Mouse (Mus musculus): ENCODE measurements around the gene Tepsin. TPM values are rescaled to one million over a fixed set of nuclear protein-coding genes. Genes with fewer than 3 reads are reported as not detected.

Gene Tepsin
- polyA plus RNA-seq, 1 experiment from 2014 or later: 21.7 TPM

DNA sequence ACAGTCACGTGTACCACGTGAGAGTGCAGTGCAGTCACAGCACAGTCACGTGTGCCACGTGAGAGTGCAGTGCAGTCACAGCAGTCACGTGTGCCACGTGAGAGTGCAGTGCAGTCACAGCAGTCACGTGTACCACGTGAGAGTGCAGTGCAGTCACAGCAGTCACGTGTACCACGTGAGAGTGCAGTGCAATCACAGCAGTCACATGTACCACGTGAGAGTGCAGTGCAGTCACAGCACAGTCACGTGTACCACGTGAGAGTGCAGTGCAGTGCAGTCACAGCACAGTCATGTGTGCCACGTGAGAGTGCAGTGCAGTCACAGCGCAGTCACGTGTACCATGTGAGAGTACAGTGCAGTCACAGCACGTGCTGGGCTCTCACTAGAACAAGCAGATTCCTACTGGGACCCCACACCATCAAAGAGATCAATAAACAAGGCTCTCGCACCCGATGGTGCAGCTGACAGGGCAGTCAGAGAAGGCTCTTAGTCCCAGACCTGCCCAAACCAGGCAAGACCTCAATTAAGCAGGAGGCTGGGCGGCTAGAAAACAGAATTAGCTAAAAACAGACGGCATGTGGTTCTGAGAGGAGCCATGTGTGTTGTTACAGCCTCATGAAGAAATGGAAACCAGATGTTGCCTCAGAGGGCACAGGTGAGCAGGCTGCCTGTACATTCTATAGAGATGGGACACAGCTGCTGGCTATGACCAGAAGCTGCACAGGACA lies 16.1 kb upstream of the Tepsin start:
- no peaks in the 10 kb centered on the region for H3K27me3 ChIP-seq (replicated peaks; ENCODE audit: control insufficient read depth, insufficient read depth, low read length)
- H3K9ac ChIP-seq (replicated peaks; ENCODE audit: low read depth, low read length): no peak overlapping the region
- 95% methylated on average over 21 of the region's 21 CpGs for WGBS
- no peak for ATAC-seq
- no peaks in the 10 kb centered on the region for H3K9me3 ChIP-seq (ENCODE audit: control insufficient read depth, low read length)
- 0 out of 2 replicates have a peak, but pooled peaks cover 3% of the 10 kb centered on the region for H3K4me1 ChIP-seq (replicated peaks; ENCODE audit: control insufficient read depth, insufficient read depth, low read length)
- H3K4me3 ChIP-seq (replicated peaks; ENCODE audit: low read length): no peak overlapping the region
- no peak overlapping the region for H3K4me2 ChIP-seq (ENCODE audit: low read length)
- no peak overlapping the region for H3K27ac ChIP-seq (ENCODE audit: low read length)
- H3K36me3 ChIP-seq (ENCODE audit: control insufficient read depth, insufficient read depth): no peaks in the 10 kb centered on the region

- no peaks in the 10 kb centered on the region; the same call in 1 of the 2 replicates for H3K36me3 ChIP-seq (ENCODE audit: control insufficient read depth, insufficient read depth)
Observed at GRCm38 (mm10) chr11:120112136-120112535, 13.6 kb upstream of the Tepsin start.

DNA sequence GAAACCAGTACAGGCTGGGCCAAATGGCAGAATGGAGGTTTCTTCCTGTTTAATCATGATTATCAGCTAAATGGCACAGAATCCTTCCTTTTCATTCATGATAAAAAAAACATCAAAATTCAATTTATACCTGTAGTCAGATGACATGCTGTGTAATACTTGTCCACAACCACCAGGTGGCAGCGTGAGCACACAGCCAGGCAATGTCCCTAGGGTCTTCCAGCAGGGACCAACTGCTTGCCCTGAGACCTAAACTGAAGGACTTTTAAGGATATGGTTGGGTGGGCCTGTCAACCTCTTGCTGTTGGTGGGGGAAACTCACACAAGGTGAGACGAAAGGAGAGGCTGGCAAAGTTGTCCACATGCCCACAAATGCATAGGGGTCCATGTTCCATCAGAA lies 12.5 kb upstream of the Tepsin start:
- no peaks in the 10 kb centered on the region for H3K9me3 ChIP-seq (ENCODE audit: control insufficient read depth, low read length)
- H3K27me3 ChIP-seq (replicated peaks; ENCODE audit: control insufficient read depth, insufficient read depth, low read length): no peaks in the 10 kb centered on the region
- ATAC-seq: no peak; the same call in 1 of the 2 replicates
- H3K4me2 ChIP-seq (ENCODE audit: low read length): no peak overlapping the region
- H3K27ac ChIP-seq (ENCODE audit: low read length): no peak overlapping the region
- no peak overlapping the region for H3K4me3 ChIP-seq (replicated peaks; ENCODE audit: low read length)
- no peak overlapping the region for H3K9ac ChIP-seq (replicated peaks; ENCODE audit: low read depth, low read length)
- 0 out of 2 replicates have a peak, but pooled peaks cover 3% of the 10 kb centered on the region for H3K4me1 ChIP-seq (replicated peaks; ENCODE audit: control insufficient read depth, insufficient read depth, low read length)
- WGBS: 5% methylated on average over 2 of the region's 2 CpGs
- H3K36me3 ChIP-seq (ENCODE audit: control insufficient read depth, insufficient read depth): no peaks in the 10 kb centered on the region; the same call in 1 of the 2 replicates

More at GRCm38 (mm10) chr11:120112136-120112535, 13.6 kb upstream of the Tepsin start:
- 0 out of 2 replicates have a peak, but pooled peaks cover 3% of the 10 kb centered on the region for H3K4me1 ChIP-seq (replicated peaks; ENCODE audit: control insufficient read depth, insufficient read depth, low read length)
- H3K4me3 ChIP-seq (replicated peaks; ENCODE audit: low read length): no peak overlapping the region
- no peak overlapping the region for H3K4me2 ChIP-seq (ENCODE audit: low read length)
- H3K9me3 ChIP-seq (ENCODE audit: control insufficient read depth, low read length): no peaks in the 10 kb centered on the region
- H3K27ac ChIP-seq (ENCODE audit: low read length): no peak overlapping the region
- H3K27me3 ChIP-seq (replicated peaks; ENCODE audit: control insufficient read depth, insufficient read depth, low read length): no peaks in the 10 kb centered on the region
- ATAC-seq: no peak
- no peak overlapping the region for H3K9ac ChIP-seq (replicated peaks; ENCODE audit: low read depth, low read length)
- WGBS: 94% methylated on average over 4 of the region's 4 CpGs

DNA sequence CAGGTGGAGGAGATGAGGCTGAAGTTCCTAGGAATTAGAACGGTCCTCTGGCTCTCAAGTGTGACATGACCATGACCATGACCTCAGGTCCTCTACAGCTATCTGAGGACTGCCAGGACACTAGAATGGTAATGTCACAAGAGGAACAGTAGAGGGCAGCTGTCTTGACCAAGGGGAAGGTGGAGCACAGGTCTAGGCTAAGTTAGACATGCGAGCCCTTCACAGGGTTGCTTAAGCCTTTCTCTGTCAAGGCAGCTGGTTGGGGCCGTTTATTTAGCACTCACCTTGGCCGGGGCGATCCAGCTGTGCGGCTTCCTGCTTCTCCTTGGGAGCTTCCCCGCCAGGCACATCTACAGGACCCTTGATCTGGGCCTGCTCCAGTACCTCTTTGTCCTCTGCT lies 12.0 kb upstream of the Tepsin start:
- Histone ChIP-seq H3K4me1 (replicated peaks; ENCODE audit: control insufficient read depth, insufficient read depth, low read length) (0 out of 2 replicates have a peak, but pooled peaks cover 3% of the 10 kb centered on the region), H3K4me2 (ENCODE audit: low read length) (no peak overlapping the region), H3K9ac (replicated peaks; ENCODE audit: low read depth, low read length) (no peak overlapping the region), H3K4me3 (replicated peaks; ENCODE audit: low read length) (no peak overlapping the region), H3K9me3 (ENCODE audit: control insufficient read depth, low read length) (no peaks in the 10 kb centered on the region), H3K36me3 (ENCODE audit: control insufficient read depth, insufficient read depth) (no peaks in the 10 kb centered on the region; the same call in 1 of the 2 replicates), H3K27ac (ENCODE audit: low read length) (no peak overlapping the region), H3K27me3 (replicated peaks; ENCODE audit: control insufficient read depth, insufficient read depth, low read length) (no peaks in the 10 kb centered on the region)
- 75% methylated on average over 7 of the region's 7 CpGs for WGBS
- ATAC-seq: no peak

GRCm38 (mm10) chr11:120109558-120110210 lies 11.2 kb upstream of the Tepsin start:
- Histone ChIP-seq H3K36me3 (ENCODE audit: control insufficient read depth, insufficient read depth) (no peaks in the 10 kb centered on the region; the same call in 1 of the 2 replicates), H3K4me1 (replicated peaks; ENCODE audit: control insufficient read depth, insufficient read depth, low read length) (0 out of 2 replicates have a peak, but pooled peaks cover 3% of the 10 kb centered on the region), H3K4me3 (replicated peaks; ENCODE audit: low read length) (no peak overlapping the region), H3K27me3 (replicated peaks; ENCODE audit: control insufficient read depth, insufficient read depth, low read length) (no peaks in the 10 kb centered on the region), H3K9me3 (ENCODE audit: control insufficient read depth, low read length) (no peaks in the 10 kb centered on the region), H3K4me2 (ENCODE audit: low read length) (no peak overlapping the region), H3K9ac (replicated peaks; ENCODE audit: low read depth, low read length) (no peak overlapping the region), H3K27ac (ENCODE audit: low read length) (no peak overlapping the region)
- 61% methylated on average over 14 of the region's 14 CpGs for WGBS
- no peak for ATAC-seq

GRCm38 (mm10) chr11:120107796-120108195 lies 9.3 kb upstream of the Tepsin start:
- no peak overlapping the region for H3K27ac ChIP-seq (ENCODE audit: low read length)
- no peaks in the 10 kb centered on the region; the same call in 1 of the 2 replicates for H3K36me3 ChIP-seq (ENCODE audit: control insufficient read depth, insufficient read depth)
- no peak overlapping the region for H3K4me3 ChIP-seq (replicated peaks; ENCODE audit: low read length)
- H3K27me3 ChIP-seq (replicated peaks; ENCODE audit: control insufficient read depth, insufficient read depth, low read length): no peaks in the 10 kb centered on the region
- H3K9me3 ChIP-seq (ENCODE audit: control insufficient read depth, low read length): no peaks in the 10 kb centered on the region
- H3K4me2 ChIP-seq (ENCODE audit: low read length): no peak overlapping the region
- H3K4me1 ChIP-seq (replicated peaks; ENCODE audit: control insufficient read depth, insufficient read depth, low read length): 0 out of 2 replicates have a peak, but pooled peaks cover 3% of the 10 kb centered on the region
- no peak overlapping the region for H3K9ac ChIP-seq (replicated peaks; ENCODE audit: low read depth, low read length)
- ATAC-seq: no peak
- 83% methylated on average over 9 of the region's 9 CpGs for WGBS

DNA sequence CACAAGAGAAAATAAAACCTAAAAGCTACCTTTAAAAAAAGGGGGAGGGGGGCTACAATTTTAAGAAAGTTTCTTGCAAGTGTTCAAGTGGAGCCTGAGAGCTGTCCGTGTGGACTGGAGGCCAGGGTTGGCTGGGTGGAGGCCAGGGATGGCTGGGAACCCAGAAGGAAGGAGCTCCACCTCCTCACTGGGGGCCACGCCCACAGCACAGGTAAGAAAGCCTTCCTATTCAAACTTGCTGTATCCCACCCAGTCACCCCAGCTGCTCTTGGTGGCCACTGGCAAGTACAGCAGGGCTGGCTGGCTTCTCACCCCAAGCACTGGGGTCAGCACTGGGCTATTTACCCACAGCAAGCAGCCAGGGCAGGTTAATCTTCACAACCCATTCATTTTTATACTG lies 8.5 kb upstream of the Tepsin start:
- Histone ChIP-seq H3K27ac (ENCODE audit: low read length) (no peak overlapping the region), H3K9me3 (ENCODE audit: control insufficient read depth, low read length) (no peaks in the 10 kb centered on the region), H3K9ac (replicated peaks; ENCODE audit: low read depth, low read length) (no peak overlapping the region), H3K4me3 (replicated peaks; ENCODE audit: low read length) (no peak overlapping the region), H3K36me3 (ENCODE audit: control insufficient read depth, insufficient read depth) (no peaks in the 10 kb centered on the region; the same call in 1 of the 2 replicates), H3K4me1 (replicated peaks; ENCODE audit: control insufficient read depth, insufficient read depth, low read length) (0 out of 2 replicates have a peak, but pooled peaks cover 3% of the 10 kb centered on the region), H3K4me2 (ENCODE audit: low read length) (no peak overlapping the region), H3K27me3 (replicated peaks; ENCODE audit: control insufficient read depth, insufficient read depth, low read length) (no peaks in the 10 kb centered on the region)
- no peak for ATAC-seq
- WGBS: 68% methylated on average over 2 of the region's 2 CpGs

DNA sequence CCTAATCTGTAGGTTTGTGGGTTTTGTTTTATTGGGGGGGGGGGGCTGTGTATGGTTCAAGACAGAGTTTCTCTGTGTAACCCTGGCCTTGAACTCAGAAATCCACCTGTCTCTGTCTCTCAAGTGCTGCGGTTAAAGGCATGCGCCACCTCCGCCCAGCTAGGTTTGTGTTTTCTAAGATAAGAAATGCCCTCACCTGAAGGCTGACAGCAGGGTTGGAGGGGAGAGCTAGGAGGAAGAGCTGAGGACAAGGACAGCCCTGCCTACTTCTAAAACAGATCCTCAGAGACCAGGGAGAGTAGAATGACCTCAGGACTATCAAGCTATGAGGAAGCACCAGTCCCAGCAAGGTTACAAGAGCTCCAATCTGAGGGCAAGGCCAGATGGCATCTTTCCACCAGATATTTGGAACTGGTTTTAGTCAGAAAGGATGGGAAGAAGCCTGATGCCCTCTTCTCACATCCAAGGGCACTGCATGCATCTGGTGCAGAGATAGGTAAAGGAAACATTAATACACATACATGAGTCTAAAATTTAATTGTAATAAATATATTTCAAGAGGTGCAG lies 5.0 kb upstream of the Tepsin start:
- no peak for ATAC-seq
- no peak overlapping the region for H3K4me2 ChIP-seq (ENCODE audit: low read length)
- WGBS: 97% methylated on average over 3 of the region's 3 CpGs

DNA sequence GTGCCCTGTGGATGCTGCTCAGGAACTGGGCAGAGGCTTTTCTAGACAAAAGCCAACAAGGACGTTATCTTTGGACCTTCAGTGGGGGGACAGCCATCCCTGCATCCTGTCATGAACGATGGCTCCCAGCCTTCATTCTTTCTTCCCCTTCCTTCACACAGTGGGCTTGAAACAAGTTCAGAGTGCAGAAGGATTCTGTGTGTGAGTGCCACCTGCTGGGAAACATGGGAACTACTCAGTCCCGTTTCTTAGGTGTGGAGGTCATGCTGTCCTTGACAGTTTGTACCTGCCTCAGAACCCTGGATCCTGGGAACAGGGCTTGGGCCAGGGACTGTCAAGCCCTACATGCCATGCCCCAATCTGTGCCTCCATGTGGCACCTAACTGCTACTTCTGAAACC lies 2.5 kb upstream of the Tepsin start:
- WGBS: 1% methylated on average over 3 of the region's 3 CpGs
- Histone ChIP-seq H3K9me3 (ENCODE audit: control insufficient read depth, low read length) (no peaks in the 10 kb centered on the region), H3K9ac (replicated peaks; ENCODE audit: low read depth, low read length) (no peak overlapping the region), H3K4me2 (ENCODE audit: low read length) (no peak overlapping the region), H3K4me3 (replicated peaks; ENCODE audit: low read length) (no peak overlapping the region), H3K4me1 (replicated peaks; ENCODE audit: control insufficient read depth, insufficient read depth, low read length) (peaks cover 20% of the 10 kb centered on the region), H3K27me3 (replicated peaks; ENCODE audit: control insufficient read depth, insufficient read depth, low read length) (no peaks in the 10 kb centered on the region), H3K27ac (ENCODE audit: low read length) (no peak overlapping the region), H3K36me3 (ENCODE audit: control insufficient read depth, insufficient read depth) (no peaks in the 10 kb centered on the region)
- ATAC-seq: no peak

More for the DNA sequence above, 5.0 kb upstream of the Tepsin start:
- H3K27ac ChIP-seq (ENCODE audit: low read length): no peak overlapping the region
- no peak overlapping the region for H3K4me3 ChIP-seq (replicated peaks; ENCODE audit: low read length)
- no peaks in the 10 kb centered on the region for H3K9me3 ChIP-seq (ENCODE audit: control insufficient read depth, low read length)
- H3K9ac ChIP-seq (replicated peaks; ENCODE audit: low read depth, low read length): no peak overlapping the region
- H3K4me1 ChIP-seq (replicated peaks; ENCODE audit: control insufficient read depth, insufficient read depth, low read length): peaks cover 10% of the 10 kb centered on the region
- H3K27me3 ChIP-seq (replicated peaks; ENCODE audit: control insufficient read depth, insufficient read depth, low read length): no peaks in the 10 kb centered on the region
- no peaks in the 10 kb centered on the region; the same call in 1 of the 2 replicates for H3K36me3 ChIP-seq (ENCODE audit: control insufficient read depth, insufficient read depth)

Data from forebrain, embryonic 16.5 days (tissue).